Mouse (Mus musculus) cortical plate, adult 2 months (tissue): ENCODE measurements around the gene 4930438A08Rik.

Source experiments
- CTCF ChIP-seq: fragments of 200-500 bp; IDR thresholded peaks from 2 replicates; pipeline ENCODE4 v1.5.1; 2011; ENCODE audit warnings: mild to moderate bottlenecking, control low read depth, low read length; ENCODE audit not compliant: insufficient read depth; ENCODE audit errors: extremely low read depth
- POLR2A ChIP-seq: fragments of 200-500 bp; IDR thresholded peaks from 2 replicates; pipeline ENCODE4 v1.6.1; 2011; ENCODE audit warnings: mild to moderate bottlenecking, low read length, control low read depth; ENCODE audit not compliant: insufficient read depth; ENCODE audit errors: extremely low read depth

- no peak for TF ChIP-seq CTCF
- TF ChIP-seq POLR2A, result no peak
These were observed 15.5 kb downstream of the 4930438A08Rik start for GRCm38 (mm10) chr11:58289992-58290682.
